Mouse (Mus musculus) myocyte (in vitro differentiated cells): ENCODE measurements around the gene Mtcl1. TPM values are rescaled to one million over a fixed set of nuclear protein-coding genes. Genes with fewer than 3 reads are reported as not detected.

Experiments
- H3K27me3 ChIP-seq: one replicate; pipeline ENCODE4 v1.6.1; 2011; ENCODE audit not compliant: control insufficient read depth, insufficient read depth, insufficient read length
- H3K36me3 ChIP-seq: one replicate; pipeline ENCODE4 v1.6.1; 2011; ENCODE audit not compliant: control insufficient read depth, insufficient read depth
- H3K4me2 ChIP-seq: one replicate; pipeline ENCODE4 v1.6.1; 2011; ENCODE audit warnings: low read depth, control low read depth
- H3K4me3 ChIP-seq: one replicate; pipeline ENCODE4 v1.5.1; 2011; ENCODE audit warnings: mild to moderate bottlenecking, control low read depth, moderate library complexity
- H3K79me2 ChIP-seq: one replicate; pipeline ENCODE4 v1.6.1; 2011; ENCODE audit not compliant: control insufficient read depth, insufficient read depth
- H3ac ChIP-seq: one replicate; pipeline ENCODE4 v1.6.1; 2011; ENCODE audit not compliant: control insufficient read depth, insufficient read length
- CEBPB ChIP-seq: IDR thresholded peaks from 2 replicates; pipeline ENCODE4 v1.6.1; 2011; ENCODE audit warnings: mild to moderate bottlenecking, moderate library complexity; ENCODE audit not compliant: poor library complexity, insufficient read depth, severe bottlenecking
- E2F4 ChIP-seq: IDR thresholded peaks from one replicate; pipeline ENCODE4 v1.6.1; 2011; ENCODE audit warnings: mild to moderate bottlenecking, control low read depth, moderate library complexity; ENCODE audit not compliant: insufficient read depth
- MAX ChIP-seq: IDR thresholded peaks from one replicate; pipeline ENCODE4 v1.6.1; 2011; ENCODE audit warnings: low read depth, mild to moderate bottlenecking, control low read depth
- MYOD1 ChIP-seq, 3 experiments: IDR thresholded peaks; one replicate each; pipeline ENCODE4 v1.6.1; 2011; ENCODE audit warnings: control low read depth in 2 of 3, low read depth in 2 of 3, mild to moderate bottlenecking in 2 of 3, moderate library complexity in 1 of 3; ENCODE audit not compliant: insufficient read length in 2 of 3, control insufficient read depth in 1 of 3
- MYOG ChIP-seq, 3 experiments: IDR thresholded peaks; one replicate each; pipeline ENCODE4 v1.6.1; 2011; ENCODE audit warnings: control low read depth in 2 of 3, low read depth in 2 of 3, mild to moderate bottlenecking in 2 of 3; ENCODE audit not compliant: insufficient read length in 2 of 3, control insufficient read depth in 1 of 3, insufficient read depth in 1 of 3
- POLR2A ChIP-seq: IDR thresholded peaks from one replicate; pipeline ENCODE4 v1.6.1; 2011; ENCODE audit warnings: low read depth, mild to moderate bottlenecking, control low read depth, moderate library complexity; ENCODE audit not compliant: insufficient read length
- POLR2AphosphoS2 ChIP-seq: IDR thresholded peaks from one replicate; pipeline ENCODE4 v1.6.1; 2011; ENCODE audit warnings: low read depth, control low read depth; ENCODE audit not compliant: insufficient read length
- REST ChIP-seq: IDR thresholded peaks from one replicate; pipeline ENCODE4 v1.6.1; 2011; ENCODE audit warnings: mild to moderate bottlenecking, control low read depth, moderate library complexity; ENCODE audit not compliant: insufficient read depth, insufficient read length
- SRF ChIP-seq: IDR thresholded peaks from one replicate; pipeline ENCODE4 v1.6.1; 2011; ENCODE audit warnings: low read depth; ENCODE audit not compliant: control insufficient read depth, insufficient read length
- TCF12 ChIP-seq: IDR thresholded peaks from one replicate; pipeline ENCODE4 v1.6.1; 2011; ENCODE audit warnings: mild to moderate bottlenecking, control low read depth; ENCODE audit not compliant: poor library complexity, insufficient read depth, severe bottlenecking
- TCF3 ChIP-seq: IDR thresholded peaks from one replicate; pipeline ENCODE4 v1.6.1; 2011; ENCODE audit warnings: low read depth, control low read depth; ENCODE audit not compliant: insufficient read length
- USF1 ChIP-seq: IDR thresholded peaks from one replicate; pipeline ENCODE4 v1.6.1; 2011; ENCODE audit warnings: low read depth, mild to moderate bottlenecking, control low read depth, moderate library complexity
- polyA plus RNA-seq: library from polyadenylated mRNA; unstranded; fragments of >200 nt; fragmentation: generic; extraction: Trizol; gene quantifications from one replicate; pipeline ENCODE4 v1.2.1, GENCODE M21; 2012; ENCODE audit warnings: missing spikeins

Mtcl1 gene
- polyA plus RNA-seq, 1 experiment: 18.3 TPM

DNA sequence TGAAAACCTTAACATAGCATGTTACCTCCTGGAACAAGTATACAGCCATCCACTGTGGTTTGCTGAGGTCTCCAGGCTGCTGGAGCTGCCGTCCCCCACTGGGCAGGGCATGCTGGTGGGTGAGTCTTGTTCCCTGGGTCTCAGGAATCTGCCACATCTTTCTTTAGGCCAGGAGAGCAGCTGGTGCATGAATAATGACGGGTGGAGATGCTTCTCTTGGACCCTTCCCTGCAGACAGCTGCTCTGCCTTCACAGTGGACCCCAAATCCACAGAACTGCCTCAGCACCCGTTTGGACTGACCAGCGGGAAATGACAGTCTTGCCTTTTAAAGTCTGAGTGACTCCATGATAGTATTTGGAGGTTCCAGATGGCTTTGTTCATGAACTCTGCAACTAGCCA lies 114.7 kb downstream of the Mtcl1 start:
- Histone ChIP-seq H3K36me3 (peaks cover 17% of the 10 kb centered on the region), H3ac (no peak overlapping the region), H3K27me3 (no peaks in the 10 kb centered on the region), H3K4me3 (no peak overlapping the region), H3K79me2 (no peaks in the 10 kb centered on the region), H3K4me2 (no peak overlapping the region)
- no peak for TF ChIP-seq MAX
- no peak for TF ChIP-seq E2F4
- no peak for TF ChIP-seq CEBPB
- TF ChIP-seq TCF3: peak; percentile 33
- TF ChIP-seq MYOG (IDR thresholded peaks at IDR 0.05; ENCODE audit: control insufficient read depth in 1 of 3, insufficient read depth in 1 of 3, insufficient read length in 2 of 3, low read depth in 2 of 3): peak; percentile 45 to 96 (median 89)
- TF ChIP-seq MYOD1 (IDR thresholded peaks at IDR 0.05; ENCODE audit: control insufficient read depth in 1 of 3, insufficient read length in 2 of 3, low read depth in 2 of 3): peak; percentile 60 to 94 (median 76)
- TF ChIP-seq USF1: no peak
- TF ChIP-seq SRF: no peak
- TF ChIP-seq TCF12: peak; percentile 61
- no peak for TF ChIP-seq REST
- no peak for TF ChIP-seq POLR2A
- peak; percentile 17 for TF ChIP-seq POLR2AphosphoS2

DNA sequence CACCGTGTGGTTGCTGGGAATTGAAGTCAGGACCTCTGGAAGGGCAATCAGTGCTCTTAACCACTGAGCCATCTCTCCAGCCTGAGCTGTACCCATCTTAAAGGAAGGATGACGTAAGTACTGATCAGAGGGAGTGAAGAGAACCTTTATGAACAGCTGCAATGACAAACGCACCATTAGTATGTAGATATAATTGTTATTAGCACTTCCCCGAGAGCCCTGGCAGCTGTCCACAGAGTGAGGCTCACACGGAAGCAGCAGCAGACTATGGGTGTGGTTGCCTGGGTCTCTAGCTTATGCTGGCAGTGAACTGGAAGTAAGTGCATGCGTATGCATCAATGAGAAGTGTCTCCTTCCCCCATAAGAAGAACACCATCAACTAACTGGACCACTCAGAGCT lies 118.3 kb downstream of the Mtcl1 start:
- Histone ChIP-seq H3K79me2 (no peaks in the 10 kb centered on the region), H3K36me3 (no peaks in the 10 kb centered on the region), H3ac (no peak overlapping the region), H3K4me2 (peak overlapping the region; percentile 39), H3K27me3 (no peaks in the 10 kb centered on the region), H3K4me3 (no peak overlapping the region)
- TF ChIP-seq USF1: no peak
- TF ChIP-seq MAX: no peak
- peak in 2 of 3 experiments; percentile 9 to 63 for TF ChIP-seq MYOG (IDR thresholded peaks at IDR 0.05; ENCODE audit: control insufficient read depth in 1 of 3, insufficient read depth in 1 of 3, insufficient read length in 2 of 3, low read depth in 2 of 3)
- peak; percentile 27 for TF ChIP-seq TCF12
- TF ChIP-seq MYOD1 (IDR thresholded peaks at IDR 0.05; ENCODE audit: control insufficient read depth in 1 of 3, insufficient read length in 2 of 3, low read depth in 2 of 3): peak in 2 of 3 experiments; percentile 37 to 58

DNA sequence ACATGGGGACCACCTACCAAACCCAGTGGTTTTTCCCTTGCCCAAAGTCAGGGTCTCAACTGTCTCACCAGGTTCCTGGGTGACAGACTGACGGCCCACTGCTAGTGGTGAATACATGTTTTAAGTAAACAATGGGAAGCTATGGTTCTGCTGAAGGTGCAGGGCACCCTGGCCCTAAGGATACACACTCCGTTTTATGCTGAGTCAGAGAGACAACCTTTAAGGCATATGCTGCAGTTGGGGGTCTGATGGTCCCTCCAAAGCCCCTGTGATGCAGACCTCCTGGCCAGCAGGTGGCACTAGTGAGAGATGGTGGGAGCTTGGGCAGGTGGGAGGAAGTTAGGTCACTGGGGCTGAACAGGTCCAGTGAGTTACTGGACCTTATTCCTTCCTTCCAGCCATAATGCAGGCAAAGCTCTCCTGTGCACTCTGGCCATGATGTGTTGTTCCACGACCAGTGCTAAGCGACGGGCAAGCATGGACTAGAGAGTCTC lies 123.0 kb downstream of the Mtcl1 start:
- H3ac ChIP-seq: no peak overlapping the region
- no peaks in the 10 kb centered on the region for H3K36me3 ChIP-seq
- no peaks in the 10 kb centered on the region for H3K27me3 ChIP-seq
- no peaks in the 10 kb centered on the region for H3K79me2 ChIP-seq
- no peak overlapping the region for H3K4me2 ChIP-seq
- TF ChIP-seq E2F4: no peak
- no peak for TF ChIP-seq TCF3
- no peak for TF ChIP-seq USF1
- no peak for TF ChIP-seq REST
- TF ChIP-seq CEBPB: no peak
- no peak for TF ChIP-seq TCF12
- TF ChIP-seq POLR2A: no peak
- no peak for TF ChIP-seq SRF
- TF ChIP-seq MAX: no peak
- no peak for TF ChIP-seq POLR2AphosphoS2
- TF ChIP-seq MYOG (IDR thresholded peaks at IDR 0.05; ENCODE audit: control insufficient read depth in 1 of 3, insufficient read depth in 1 of 3, insufficient read length in 2 of 3, low read depth in 2 of 3): no peak
- H3K4me3 ChIP-seq: no peak overlapping the region

DNA sequence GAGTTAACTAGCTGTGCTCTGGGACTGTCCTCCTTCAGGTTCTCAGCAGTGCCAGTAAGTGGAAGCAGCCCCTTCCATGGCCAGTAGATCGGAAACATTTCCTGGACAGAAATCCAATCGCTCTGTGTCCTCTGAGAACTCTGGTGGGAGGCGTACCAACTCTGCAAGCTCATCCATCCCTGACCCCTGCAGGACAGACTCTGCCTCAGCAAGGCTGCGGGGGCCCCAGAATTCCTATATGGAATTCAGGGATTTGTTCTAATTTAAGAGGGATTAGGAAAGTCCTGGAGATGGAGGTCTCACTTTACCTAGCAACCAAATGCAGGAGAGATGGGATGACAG lies 123.4 kb downstream of the Mtcl1 start:
- Histone ChIP-seq H3K79me2 (no peaks in the 10 kb centered on the region), H3ac (no peak overlapping the region), H3K27me3 (no peaks in the 10 kb centered on the region), H3K4me2 (no peak overlapping the region), H3K4me3 (no peak overlapping the region), H3K36me3 (no peaks in the 10 kb centered on the region)
- no peak for TF ChIP-seq E2F4
- no peak for TF ChIP-seq CEBPB
- TF ChIP-seq TCF3: no peak
- TF ChIP-seq MYOD1 (IDR thresholded peaks at IDR 0.05; ENCODE audit: control insufficient read depth in 1 of 3, insufficient read length in 2 of 3, low read depth in 2 of 3): no peak
- TF ChIP-seq TCF12: no peak
- TF ChIP-seq POLR2A: no peak
- no peak for TF ChIP-seq POLR2AphosphoS2
- TF ChIP-seq USF1: no peak
- no peak for TF ChIP-seq MYOG (IDR thresholded peaks at IDR 0.05; ENCODE audit: control insufficient read depth in 1 of 3, insufficient read depth in 1 of 3, insufficient read length in 2 of 3, low read depth in 2 of 3)
- TF ChIP-seq SRF: no peak
- TF ChIP-seq MAX: no peak
- no peak for TF ChIP-seq REST

DNA sequence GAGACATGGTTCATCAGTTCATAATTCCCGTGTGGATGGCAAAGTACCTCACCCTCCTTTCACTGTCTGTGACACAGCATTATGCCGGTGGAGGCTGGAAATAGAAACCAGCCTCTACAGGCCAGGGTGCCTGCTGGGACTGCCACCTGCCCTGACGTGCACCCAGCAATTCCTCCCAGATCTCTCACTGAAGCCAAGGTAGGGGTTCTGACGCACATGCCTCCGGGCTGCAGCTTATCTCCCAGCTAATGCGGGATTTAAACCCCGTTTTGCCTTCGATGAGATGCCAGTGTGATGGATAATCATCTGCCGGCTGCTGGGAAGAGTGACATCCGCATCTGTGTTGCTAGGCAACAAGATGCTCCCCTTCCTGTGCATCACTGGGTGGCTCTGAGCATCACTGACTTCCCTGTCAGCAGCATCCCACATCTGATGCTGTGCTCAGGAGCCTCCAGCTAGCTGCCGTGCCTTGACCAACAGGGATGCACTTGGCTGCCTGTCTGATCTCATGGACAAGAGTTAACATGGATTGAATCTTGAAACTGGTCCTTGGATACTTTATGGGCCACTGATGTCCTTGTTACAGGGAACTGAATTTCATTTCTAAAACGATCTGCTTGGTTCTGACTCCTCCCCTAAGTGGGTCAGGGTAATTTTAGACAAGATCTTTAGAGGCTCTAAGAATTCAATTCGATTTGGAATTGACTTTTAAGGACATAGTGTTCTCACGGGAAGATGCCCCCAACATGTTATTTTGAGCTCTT lies 123.9 kb downstream of the Mtcl1 start:
- H3K36me3 ChIP-seq: no peaks in the 10 kb centered on the region
- TF ChIP-seq REST: no peak
- TF ChIP-seq MYOG (IDR thresholded peaks at IDR 0.05; ENCODE audit: control insufficient read depth in 1 of 3, insufficient read depth in 1 of 3, insufficient read length in 2 of 3, low read depth in 2 of 3): no peak
- no peak for TF ChIP-seq POLR2A
- TF ChIP-seq MYOD1 (IDR thresholded peaks at IDR 0.05; ENCODE audit: control insufficient read depth in 1 of 3, insufficient read length in 2 of 3, low read depth in 2 of 3): no peak
- TF ChIP-seq CEBPB: no peak
- TF ChIP-seq POLR2AphosphoS2: no peak
- no peak for TF ChIP-seq MAX
- TF ChIP-seq USF1: no peak
- TF ChIP-seq TCF12: no peak
- TF ChIP-seq SRF: no peak
- no peak for TF ChIP-seq E2F4
- TF ChIP-seq TCF3: no peak
- no peak overlapping the region for H3K4me3 ChIP-seq
- no peaks in the 10 kb centered on the region for H3K27me3 ChIP-seq
- H3K4me2 ChIP-seq: no peak overlapping the region
- no peaks in the 10 kb centered on the region for H3K79me2 ChIP-seq
- H3ac ChIP-seq: no peak overlapping the region
